In genomic region chr1:119457993-119458605, GRCm38 (mm10) we compare ENCODE assay signal across 8 mouse cellular contexts. TPM values are rescaled to one million over a fixed set of nuclear protein-coding genes. Genes with fewer than 3 reads are reported as not detected.
DNase-seq lines count a peak whose midpoint lies in the region; ATAC-seq lines count a peak whose summit lies in the region.

No protein-coding gene starts in this region.

- no peaks in the 10 kb centered on the region for H3K9me3 ChIP-seq in embryonic facial prominence, embryonic 13.5 days
- no peaks in the 10 kb centered on the region for H3K9me3 ChIP-seq in heart, embryonic 12.5 days (replicated peaks)
- H3K9me3 ChIP-seq in lung, embryonic 15.5 days = no peaks in the 10 kb centered on the region

- H3K27ac ChIP-seq in embryonic facial prominence, embryonic 13.5 days = no peak overlapping the region
- H3K27ac ChIP-seq in heart, embryonic 12.5 days (ENCODE audit: poor library complexity, severe bottlenecking) = no peak overlapping the region
- no peak overlapping the region for H3K27ac ChIP-seq in lung, embryonic 15.5 days

- H3K9ac ChIP-seq in embryonic facial prominence, embryonic 13.5 days = no peak overlapping the region
- H3K9ac ChIP-seq in heart, embryonic 12.5 days = no peak overlapping the region
- no peak overlapping the region for H3K9ac ChIP-seq in lung, embryonic 15.5 days

- no peaks in the 10 kb centered on the region for H3K36me3 ChIP-seq in embryonic facial prominence, embryonic 13.5 days
- H3K36me3 ChIP-seq in heart, embryonic 12.5 days = no peaks in the 10 kb centered on the region
- no peaks in the 10 kb centered on the region for H3K36me3 ChIP-seq in lung, embryonic 15.5 days

- H3K27me3 ChIP-seq in embryonic facial prominence, embryonic 13.5 days = 0 out of 2 replicates have a peak, but pooled peaks cover 8% of the 10 kb centered on the region
- H3K27me3 ChIP-seq in heart, embryonic 12.5 days (replicated peaks) = peaks cover 6% of the 10 kb centered on the region
- H3K27me3 ChIP-seq in lung, embryonic 15.5 days = no peaks in the 10 kb centered on the region

- peak; percentile 85 for DNase-seq in ES-CJ7 (ENCODE audit: low read depth, low spot score)
- peak; percentile 75 for DNase-seq in adrenal gland, postnatal 14 days
- DNase-seq in kidney, postnatal 36 days = peak; percentile 68 to 82
- peak; percentile 55 for DNase-seq in ovary, postnatal 14 days (ENCODE audit: low spot score)
- DNase-seq in urinary bladder, postnatal 25 days (ENCODE audit: low spot score) = peak; percentile 37

- ATAC-seq in embryonic facial prominence, embryonic 13.5 days (ENCODE audit: insufficient number of reproducible peaks, insufficient read depth, low FRiP score, low TSS enrichment, low read depth) = 0 out of 2 replicates have a peak, but pooled peaks have one; percentile 45
- ATAC-seq in heart, embryonic 12.5 days (ENCODE audit: insufficient number of reproducible peaks, low FRiP score) = no peak
- ATAC-seq in lung, embryonic 15.5 days (ENCODE audit: borderline replicate concordance, extremely low read depth, low FRiP score, low TSS enrichment) = no peak

- H3K4me1 ChIP-seq in embryonic facial prominence, embryonic 13.5 days = peaks cover 24% of the 10 kb centered on the region
- H3K4me1 ChIP-seq in heart, embryonic 12.5 days (replicated peaks) = peaks cover 13% of the 10 kb centered on the region
- H3K4me1 ChIP-seq in lung, embryonic 15.5 days = 0 out of 2 replicates have a peak, but pooled peaks cover 3% of the 10 kb centered on the region

- H3K4me3 ChIP-seq in embryonic facial prominence, embryonic 13.5 days = no peak overlapping the region
- H3K4me3 ChIP-seq in heart, embryonic 12.5 days = no peak overlapping the region
- no peak overlapping the region for H3K4me3 ChIP-seq in lung, embryonic 15.5 days

- WGBS in embryonic facial prominence, embryonic 13.5 days = 10% methylated on average over 10 of the region's 10 CpGs
- WGBS in heart, embryonic 12.5 days = 14% methylated on average over 10 of the region's 10 CpGs
- whole genome bisulfite sequencing in lung, embryonic 15.5 days = 10% methylated on average over 10 of the region's 10 CpGs

- H3K4me2 ChIP-seq in embryonic facial prominence, embryonic 13.5 days = peak overlapping the region; percentile 45; the same call in 1 of the 2 replicates
- peak overlapping the region; percentile 45 for H3K4me2 ChIP-seq in heart, embryonic 12.5 days
- peak overlapping the region; percentile 26; the same call in 1 of the 2 replicates for H3K4me2 ChIP-seq in lung, embryonic 15.5 days

RNA-seq across cellular contexts. Expression of gene Inhbb, which starts 36.1 kb away (rescaled TPM):
- 2.1 and 2.2 TPM in 2 replicates for total RNA-seq in adrenal gland, postnatal 14 days (2021)
- polyA plus RNA-seq in embryonic facial prominence, embryonic 13.5 days (2015; fragmentation: Nextera tagmentation; extraction: Ambion mirVana) = 0.42 and 0.89 TPM in 2 replicates
- polyA plus RNA-seq in heart, embryonic 12.5 days (2016; fragmentation: Nextera tagmentation; extraction: Ambion mirVana) = 0.26 and 0.49 TPM in 2 replicates
- polyA plus RNA-seq in lung, embryonic 15.5 days (2015; fragmentation: Nextera tagmentation; extraction: Ambion mirVana) = 0.30 and 0.34 TPM in 2 replicates

RNA-seq across cellular contexts. Expression of gene Ralb, which starts 46.5 kb away (rescaled TPM):
- 58.1 and 60.8 TPM in 2 replicates for total RNA-seq in adrenal gland, postnatal 14 days (2021)
- 115 and 117 TPM in 2 replicates for polyA plus RNA-seq in embryonic facial prominence, embryonic 13.5 days (2015; fragmentation: Nextera tagmentation; extraction: Ambion mirVana)
- 184 and 194 TPM in 2 replicates for polyA plus RNA-seq in heart, embryonic 12.5 days (2016; fragmentation: Nextera tagmentation; extraction: Ambion mirVana)
- polyA plus RNA-seq in lung, embryonic 15.5 days (2015; fragmentation: Nextera tagmentation; extraction: Ambion mirVana) = 254 and 264 TPM in 2 replicates
